Mouse (Mus musculus) heart, adult 2 months (tissue): Measurements from ENCODE around the gene Itgb1bp2. TPM values are rescaled to one million over a fixed set of nuclear protein-coding genes. Genes with fewer than 3 reads are reported as not detected.
"Not testable (repeated sequence)": the region's sequence is repeated elsewhere in the genome, so short reads cannot be mapped to it uniquely, and the experiment has no call there.

Experiments used
- DNase-seq, 2 experiments: peaks; one replicate each; pipeline ENCODE4 v3.0.0; 2021
- H3K27ac ChIP-seq: fragments of 200-600 bp; 2 replicates; pipeline ENCODE4 v1.8.1; 2022
- H3K27me3 ChIP-seq: fragments of 200-500 bp; 2 replicates; pipeline ENCODE4 v1.6.1; 2012; ENCODE audit warnings: mild to moderate bottlenecking, low read length, inconsistent platforms, mixed read lengths; ENCODE audit not compliant: control insufficient read depth, insufficient read depth
- H3K36me3 ChIP-seq: fragments of 200-500 bp; 2 replicates; pipeline ENCODE4 v1.6.1; 2012; ENCODE audit warnings: low read length, inconsistent platforms; ENCODE audit not compliant: control insufficient read depth, insufficient read depth
- H3K4me1 ChIP-seq: fragments of 200-500 bp; 2 replicates; pipeline ENCODE4 v1.6.1; 2011; ENCODE audit warnings: low read length; ENCODE audit not compliant: control insufficient read depth, insufficient read depth
- H3K4me3 ChIP-seq: fragments of 200-600 bp; 2 replicates; pipeline ENCODE4 v1.8.1; 2022
- H3K79me2 ChIP-seq: fragments of 200-500 bp; replicated peaks from 2 replicates; pipeline ENCODE4 v1.6.1; 2012; ENCODE audit warnings: mild to moderate bottlenecking, inconsistent platforms, low read length, moderate library complexity, mixed read lengths; ENCODE audit not compliant: control insufficient read depth, insufficient read depth
- H3K9ac ChIP-seq: fragments of 200-500 bp; 2 replicates; pipeline ENCODE4 v1.6.1; 2012; ENCODE audit warnings: low read depth, mild to moderate bottlenecking, control low read depth, inconsistent platforms, low read length, mixed read lengths
- CTCF ChIP-seq: fragments of 200-600 bp; IDR thresholded peaks from 2 replicates; pipeline ENCODE4 v1.8.1; 2022; ENCODE audit warnings: antibody characterized with exemption, mild to moderate bottlenecking, moderate library complexity
- EP300 ChIP-seq: fragments of 200-500 bp; IDR thresholded peaks from 2 replicates; pipeline ENCODE4 v1.6.1; 2011; ENCODE audit warnings: low read depth, low read length, control low read depth; ENCODE audit not compliant: insufficient read depth
- POLR2A ChIP-seq: fragments of 200-500 bp; IDR thresholded peaks from 2 replicates; pipeline ENCODE4 v1.6.1; 2011; ENCODE audit warnings: mild to moderate bottlenecking, low read depth, low read length, control low read depth; ENCODE audit not compliant: insufficient read depth
- WGBS: fragments of 180-500 bp; shearing (Covaris S2); methylation state at CpG from one replicate; pipeline ENCODE4 v1.1.7; 2018; 5-methylcytosine and 5-hydroxymethylcytosine counted together
- intact Hi-C: fragments of 180-260 bp; cut with DNase I; formaldehyde crosslinking; loops from one replicate; pipeline ENCODE4 v1.15.1; 2025
- polyA plus RNA-seq: library from polyadenylated mRNA; depleted of rRNA; stranded (reverse); fragments of >200 nt; gene quantifications from 2 replicates; pipeline ENCODE4 v1.2.3, GENCODE M21; 2012; rRNA removed
- total RNA-seq, 2 experiments: library from RNA; stranded (reverse); gene quantifications; 2 replicates each; pipeline ENCODE4 v1.2.3; 2021

The Itgb1bp2 gene
- total and polyA plus RNA-seq, 3 experiments: 157 to 194 (median 183) TPM

DNA sequence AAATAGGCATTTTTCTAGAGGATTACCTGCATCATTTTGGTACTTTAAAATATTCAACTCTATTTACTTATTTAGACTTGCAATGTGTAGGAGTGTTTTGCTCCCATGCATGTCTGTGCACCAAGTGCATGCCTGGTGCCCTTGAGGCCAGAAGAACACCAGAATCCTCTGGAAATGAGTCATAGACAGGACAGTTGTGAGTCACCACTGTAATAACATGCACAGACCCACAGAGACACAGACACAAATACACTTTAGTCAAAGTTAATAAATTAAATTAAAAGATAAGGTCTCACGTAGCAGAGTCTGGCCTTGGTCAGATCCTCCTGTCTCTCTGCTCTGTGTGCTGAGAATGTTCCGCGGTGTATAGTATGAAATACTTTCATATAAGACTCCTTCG is 23.3 kb downstream of the Itgb1bp2 start:
- TF ChIP-seq CTCF (no peak), EP300 (no peak), POLR2A (no peak)

DNA sequence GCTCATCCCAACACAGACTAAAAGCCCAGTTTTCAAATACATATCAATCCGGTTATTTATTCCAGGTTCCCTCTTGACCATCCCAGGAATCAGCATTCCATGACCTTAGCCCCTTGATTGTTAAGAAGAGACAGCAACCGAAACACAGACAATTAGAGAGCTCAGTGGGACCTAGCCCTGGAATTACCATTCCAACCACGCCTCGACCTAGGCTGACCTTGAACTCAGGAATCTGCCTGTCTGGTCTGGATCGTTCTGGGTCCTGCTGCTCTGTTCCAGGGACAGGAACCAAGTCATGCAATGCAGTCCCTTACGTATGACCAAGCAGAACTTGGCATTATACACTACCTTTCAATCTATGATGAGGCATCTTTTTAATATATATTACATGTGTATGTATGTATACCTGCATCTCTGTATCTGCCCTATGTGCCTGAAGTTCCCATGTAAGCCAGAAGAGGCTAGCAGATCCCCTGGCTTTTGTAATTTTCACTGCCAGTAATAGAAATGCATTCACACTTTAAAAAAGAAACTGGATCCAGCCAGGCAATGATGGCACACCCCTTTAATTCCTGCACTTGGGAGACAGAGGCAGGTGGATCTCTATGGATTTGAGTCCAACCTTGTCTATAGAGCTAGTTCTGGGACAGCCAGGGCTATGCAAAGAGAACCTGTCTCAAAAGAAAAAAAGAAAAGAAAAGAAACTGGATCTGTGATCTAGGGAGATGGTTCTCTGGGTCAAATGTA is 32.9 kb downstream of the Itgb1bp2 start:
- DNase-seq: no peak
- H3K36me3 ChIP-seq: no peaks in the 10 kb centered on the region
- H3K9ac ChIP-seq: no peak overlapping the region
- H3K27ac ChIP-seq: no peak overlapping the region
- no peaks in the 10 kb centered on the region for H3K27me3 ChIP-seq
- TF ChIP-seq CTCF: no peak
- TF ChIP-seq POLR2A: no peak
- no peak for TF ChIP-seq EP300
- intact Hi-C loops: no loop called here
- H3K79me2 ChIP-seq: no peaks in the 10 kb centered on the region
- H3K4me1 ChIP-seq: no peaks in the 10 kb centered on the region
- WGBS: 67% methylated on average over 6 of the region's 6 CpGs
- no peak overlapping the region for H3K4me3 ChIP-seq

More for the DNA sequence above, 23.3 kb downstream of the Itgb1bp2 start:
- no peak for DNase-seq
- no peaks in the 10 kb centered on the region for H3K79me2 ChIP-seq
- intact Hi-C loops: no loop called here
- no peaks in the 10 kb centered on the region for H3K27me3 ChIP-seq
- H3K4me3 ChIP-seq: no peak overlapping the region
- no peaks in the 10 kb centered on the region for H3K36me3 ChIP-seq
- H3K9ac ChIP-seq: no peak overlapping the region
- no peak overlapping the region for H3K27ac ChIP-seq
- 91% methylated on average over 4 of the region's 4 CpGs for WGBS
- no peaks in the 10 kb centered on the region for H3K4me1 ChIP-seq

DNA sequence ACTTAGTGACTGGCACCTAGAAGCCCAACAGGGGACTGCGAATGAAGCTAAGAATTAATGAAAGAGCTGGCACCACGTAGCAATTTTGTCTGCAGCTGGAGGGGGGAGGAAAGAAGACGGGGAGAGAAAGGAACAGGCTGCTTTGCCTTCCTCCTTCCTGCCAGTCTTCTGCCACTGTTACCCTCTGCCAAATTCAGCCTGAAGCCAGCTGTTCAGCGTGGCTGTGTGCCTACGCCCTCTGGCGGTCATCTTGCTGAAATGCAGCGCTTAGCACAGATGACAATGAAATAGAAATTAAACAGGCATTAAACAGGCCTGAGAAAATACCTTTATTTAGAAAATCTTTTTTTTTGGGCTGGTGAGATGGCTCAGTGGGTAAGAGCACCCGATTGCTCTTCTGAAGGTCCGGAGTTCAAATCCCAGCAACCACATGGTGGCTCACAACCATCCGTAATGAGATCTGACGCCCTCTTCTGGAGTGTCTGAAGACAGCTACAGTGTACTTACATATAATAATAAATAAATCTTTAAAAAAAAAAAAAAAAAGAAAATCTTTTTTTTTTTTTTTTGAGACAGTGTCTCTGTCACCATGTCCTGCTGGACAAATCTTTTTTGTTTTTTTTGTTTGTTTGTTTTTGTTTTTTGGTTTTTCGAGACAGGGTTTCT is 37.7 kb downstream of the Itgb1bp2 start:
- not testable (repeated sequence) for H3K79me2 ChIP-seq
- peak; percentile 40 to 45 for DNase-seq
- 25% methylated on average over 10 of the region's 12 CpGs for WGBS

More for the DNA sequence above, 37.7 kb downstream of the Itgb1bp2 start:
- TF ChIP-seq CTCF: peak; percentile 80
- 0 out of 2 replicates have a peak, but pooled peaks have one; percentile 43 for TF ChIP-seq EP300
- H3K4me1 ChIP-seq, H3K9ac ChIP-seq, H3K4me3 ChIP-seq, H3K36me3 ChIP-seq, H3K27me3 ChIP-seq, H3K27ac ChIP-seq: not testable (repeated sequence)
- intact Hi-C loops: loop anchor here (5.0 kb wide), 1 partner anchor 54 kb away; no protein-coding TSS in a partner anchor

Other genes starting within 250 kb of the Itgb1bp2 start
- 10 to 100 TPM; 36.0 to 37.3 TPM for gene Snx12, start 226.5 kb upstream of the Itgb1bp2 start, total RNA-seq
- 16.6 and 22.3 TPM in 2 replicates for gene Snx12, start 226.5 kb upstream of the Itgb1bp2 start, polyA plus RNA-seq
- gene Foxo4, start 194.6 kb upstream of the Itgb1bp2 start, total RNA-seq: 10 to 100 TPM; 57.7 to 65.2 TPM
- 39.4 and 49.8 TPM in 2 replicates for gene Foxo4, start 194.6 kb upstream of the Itgb1bp2 start, polyA plus RNA-seq
- not detected for gene Gm614, start 185.1 kb upstream of the Itgb1bp2 start, total RNA-seq
- gene Gm614, start 185.1 kb upstream of the Itgb1bp2 start, polyA plus RNA-seq: 0.41 TPM in 1 of 2 replicates, not detected in the other
- 1 to 10 TPM; 7.9 to 9.8 TPM for gene Il2rg, start 180.8 kb upstream of the Itgb1bp2 start, total RNA-seq
- 15.8 and 19.2 TPM in 2 replicates for gene Il2rg, start 180.8 kb upstream of the Itgb1bp2 start, polyA plus RNA-seq
- under 1 TPM in 1 of 2 experiments, not detected in 1; 0.31 TPM for gene Gm20489, start 180.1 kb upstream of the Itgb1bp2 start, total RNA-seq
- gene Gm20489, start 180.1 kb upstream of the Itgb1bp2 start, polyA plus RNA-seq: not detected in 2 replicates
- gene Med12, start 175.1 kb upstream of the Itgb1bp2 start, total RNA-seq: 10 to 100 TPM; 20.2 to 21.2 TPM
- gene Med12, start 175.1 kb upstream of the Itgb1bp2 start, polyA plus RNA-seq: 61.9 and 76.3 TPM in 2 replicates
- 1 to 10 TPM in 1 of 2 experiments, under 1 TPM in 1; 0.42 to 1.0 TPM for gene Nlgn3, start 149.9 kb upstream of the Itgb1bp2 start, total RNA-seq
- 0.20 and 1.1 TPM in 2 replicates for gene Nlgn3, start 149.9 kb upstream of the Itgb1bp2 start, polyA plus RNA-seq
- not detected for gene Gjb1, start 72.7 kb upstream of the Itgb1bp2 start, total RNA-seq
- gene Gjb1, start 72.7 kb upstream of the Itgb1bp2 start, polyA plus RNA-seq: 0.12 and 0.56 TPM in 2 replicates
- 10 to 100 TPM; 13.3 to 15.9 TPM for gene Zmym3, start 28.2 kb upstream of the Itgb1bp2 start, total RNA-seq
- 18.7 and 36.5 TPM in 2 replicates for gene Zmym3, start 28.2 kb upstream of the Itgb1bp2 start, polyA plus RNA-seq
- gene Nono, start 19.8 kb upstream of the Itgb1bp2 start, total RNA-seq: 10 to 100 TPM; 57.6 to 70.9 TPM
- gene Nono, start 19.8 kb upstream of the Itgb1bp2 start, polyA plus RNA-seq: 46.7 and 83.4 TPM in 2 replicates
- 10 to 100 TPM; 15.0 to 15.4 TPM for gene Taf1, start 83.6 kb downstream of the Itgb1bp2 start, total RNA-seq
- gene Taf1, start 83.6 kb downstream of the Itgb1bp2 start, polyA plus RNA-seq: 2.7 and 5.8 TPM in 2 replicates
- 10 to 100 TPM; 51.0 to 53.1 TPM for gene Ogt, start 191.0 kb downstream of the Itgb1bp2 start, total RNA-seq
- gene Ogt, start 191.0 kb downstream of the Itgb1bp2 start, polyA plus RNA-seq: 52.4 and 113 TPM in 2 replicates